Mouse (Mus musculus) frontal cortex, postnatal 14 days (tissue): Measurements from ENCODE around the gene Olfr130.

Experiments
- DNase-seq, 2 experiments: peaks; one replicate each; pipeline ENCODE4 v3.0.0; 2022; ENCODE audit warnings: low spot score in 2 of 2

Olfr130 gene

GRCm38 (mm10) chr17:38063621-38064020 lies at the start of gene Olfr130:
Gene Olfr130, plus strand, starts transcription at chr17:38063921.
- no peak for DNase-seq

- DNase-seq: no peak
Measured at GRCm38 (mm10) chr17:38016341-38016740, 47.4 kb upstream of the Olfr130 start.

GRCm38 (mm10) chr17:38026297-38026696 lies 37.4 kb upstream of the Olfr130 start:
- no peak for DNase-seq

GRCm38 (mm10) chr17:38059979-38060378 lies 3.7 kb upstream of the Olfr130 start, which contains the start of gene Olfr129:
Gene Olfr129, minus strand, starts transcription at chr17:38060079.
- DNase-seq: no peak

GRCm38 (mm10) chr17:38082364-38082763 lies 18.6 kb downstream of the Olfr130 start:
- no peak for DNase-seq

- DNase-seq: no peak
Measured at GRCm38 (mm10) chr17:38088593-38088992, 24.9 kb downstream of the Olfr130 start, which contains the start of gene Olfr131. Gene Olfr131, minus strand, starts transcription at chr17:38088693.
